Mouse (Mus musculus) liver, embryonic 15.5 days (tissue): ENCODE results near the gene Hoxa13. TPM values are rescaled to one million over a fixed set of nuclear protein-coding genes. Genes with fewer than 3 reads are reported as not detected.

Source experiments
- ATAC-seq: fragments of 200-750 bp; cut with Nextera tagmentation; 2 replicates; pipeline ENCODE4 v1.8.0; 2017; ENCODE audit warnings: moderate number of reproducible peaks, mild to moderate bottlenecking, moderate library complexity; ENCODE audit not compliant: insufficient read depth
- H3K27ac ChIP-seq: fragments of 300-500 bp; sonication (generic); replicated peaks from 2 replicates; pipeline ENCODE4 v1.5.1; 2015; ENCODE audit warnings: mild to moderate bottlenecking, inconsistent platforms
- H3K27me3 ChIP-seq: fragments of 300-500 bp; sonication (generic); 2 replicates; pipeline ENCODE4 v1.6.1; 2015; ENCODE audit warnings: mild to moderate bottlenecking, inconsistent platforms
- H3K36me3 ChIP-seq: fragments of 300-500 bp; sonication (generic); replicated peaks from 2 replicates; pipeline ENCODE4 v1.6.1; 2015; ENCODE audit warnings: moderate library complexity, mild to moderate bottlenecking, inconsistent platforms
- H3K4me1 ChIP-seq: fragments of 300-500 bp; sonication (generic); replicated peaks from 2 replicates; pipeline ENCODE4 v1.6.1; 2015; ENCODE audit warnings: inconsistent platforms
- H3K4me2 ChIP-seq: fragments of 300-500 bp; sonication (generic); 2 replicates; pipeline ENCODE4 v1.6.1; 2015; ENCODE audit warnings: moderate library complexity, mild to moderate bottlenecking, inconsistent platforms
- H3K4me3 ChIP-seq: fragments of 300-500 bp; sonication (generic); replicated peaks from 2 replicates; pipeline ENCODE4 v1.5.1; 2015; ENCODE audit warnings: mild to moderate bottlenecking, inconsistent platforms
- H3K9ac ChIP-seq: fragments of 300-500 bp; sonication (generic); 2 replicates; pipeline ENCODE4 v1.6.1; 2015; ENCODE audit warnings: moderate library complexity, mild to moderate bottlenecking, inconsistent platforms
- H3K9me3 ChIP-seq: fragments of 300-500 bp; sonication (generic); replicated peaks from 2 replicates; pipeline ENCODE4 v1.6.1; 2016; ENCODE audit warnings: inconsistent platforms
- WGBS: fragments of 180-500 bp; shearing (Covaris S2); methylation state at CpG from one replicate; pipeline ENCODE4 v1.1.7; 2015; ENCODE audit warnings: mixed read lengths; ENCODE audit not compliant: insufficient replicate concordance; 5-methylcytosine and 5-hydroxymethylcytosine counted together
- polyA plus RNA-seq: library from polyadenylated mRNA; unstranded; fragments of >200 nt; fragmentation: Nextera tagmentation; extraction: Ambion mirVana; gene quantifications from 2 replicates; pipeline ENCODE4 v1.2.1, GENCODE M21; 2015

Gene Hoxa13
- polyA plus RNA-seq, result not detected in 2 replicates

DNA sequence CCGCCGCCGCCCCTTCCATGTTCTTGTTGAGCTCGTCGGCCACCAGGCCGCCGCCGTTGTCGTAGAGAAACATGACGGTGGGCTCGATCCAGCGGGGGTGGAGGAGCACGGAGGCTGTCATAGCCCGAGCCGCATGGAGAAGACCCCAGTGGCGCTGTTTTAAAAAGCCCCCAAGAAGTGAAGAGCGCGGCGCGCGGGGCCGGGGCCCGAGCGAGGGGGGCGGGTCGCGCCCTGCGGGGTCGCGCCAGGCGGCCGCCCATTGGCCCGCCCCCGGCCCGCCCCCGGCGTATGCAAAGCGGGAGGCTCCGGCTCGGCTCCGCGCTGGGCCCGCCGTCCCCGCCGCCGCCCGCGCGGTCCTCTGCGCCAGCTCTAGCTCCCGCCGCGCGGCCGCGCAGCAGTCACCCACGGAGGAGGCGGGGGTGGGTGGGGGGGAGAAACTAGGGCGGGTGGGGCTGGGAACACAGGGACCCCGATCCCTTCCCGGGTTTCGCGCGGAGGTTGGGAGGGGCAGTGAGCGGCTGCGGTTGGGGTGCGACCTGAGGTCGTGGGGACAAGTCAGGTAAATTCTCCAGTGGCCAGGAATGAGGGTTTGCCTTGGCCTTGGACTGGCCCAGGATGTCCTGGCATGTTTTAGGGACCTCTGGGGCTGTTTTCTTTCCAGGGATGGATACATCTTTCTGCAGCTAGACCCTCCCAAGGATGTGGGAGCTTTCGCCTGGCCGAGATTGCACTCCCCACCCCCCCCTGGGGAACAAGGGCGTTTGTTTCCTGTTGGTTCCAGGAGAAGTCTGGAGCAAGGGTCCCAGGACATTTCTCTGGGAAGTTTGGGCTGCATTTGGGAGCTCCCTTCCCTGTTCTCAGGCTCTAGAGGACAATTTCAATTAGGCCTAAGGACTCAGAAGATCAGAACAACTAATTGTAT lies at the start of gene Hoxa13:
TSS of gene Hoxa13 (minus strand) at position 227 of the 922 bp plus-strand sequence.
- whole genome bisulfite sequencing, result under 1% methylated on average over 59 of the region's 72 CpGs
- Histone ChIP-seq H3K27me3 (peaks cover 98% of the 10 kb centered on the region), H3K4me3 (peak within 1 kb of the TSS; percentile 45), H3K4me1 (peaks cover 5% of the 10 kb centered on the region; the same call in 1 of the 2 replicates), H3K36me3 (no peaks in the 10 kb centered on the region), H3K9ac (no peak within 1 kb of the TSS), H3K4me2 (peak within 1 kb of the TSS; percentile 62), H3K27ac (no peak within 1 kb of the TSS), H3K9me3 (no peaks in the 10 kb centered on the region)
- ATAC-seq, result no peak

DNA sequence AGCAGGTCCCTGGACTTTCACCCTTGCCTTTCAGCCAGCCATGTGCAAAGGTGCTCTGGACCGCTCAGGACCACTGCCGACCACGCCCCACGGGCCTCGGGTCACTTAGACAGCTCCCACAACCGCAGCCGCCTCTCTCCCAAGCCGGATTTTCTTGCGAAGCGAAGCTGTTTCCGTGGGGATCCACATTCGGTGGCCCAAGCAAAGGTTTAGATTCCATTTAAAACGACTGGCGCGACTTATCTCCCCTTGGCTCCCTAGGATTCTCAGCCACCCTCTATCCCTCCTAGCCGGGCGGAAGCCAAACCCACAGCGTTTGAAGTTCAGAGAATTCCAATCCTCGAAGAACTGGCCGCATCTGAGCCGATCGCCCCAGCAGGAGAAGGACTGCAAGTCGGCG lies 49.7 kb upstream of the Hoxa13 start:
- Histone ChIP-seq H3K4me3 (no peak overlapping the region), H3K4me2 (no peak overlapping the region), H3K9ac (no peak overlapping the region), H3K27me3 (peaks cover 100% of the 10 kb centered on the region), H3K4me1 (no peaks in the 10 kb centered on the region), H3K27ac (no peak overlapping the region), H3K9me3 (no peaks in the 10 kb centered on the region), H3K36me3 (no peaks in the 10 kb centered on the region)
- 2% methylated on average over 24 of the region's 24 CpGs for WGBS
- ATAC-seq, result no peak

DNA sequence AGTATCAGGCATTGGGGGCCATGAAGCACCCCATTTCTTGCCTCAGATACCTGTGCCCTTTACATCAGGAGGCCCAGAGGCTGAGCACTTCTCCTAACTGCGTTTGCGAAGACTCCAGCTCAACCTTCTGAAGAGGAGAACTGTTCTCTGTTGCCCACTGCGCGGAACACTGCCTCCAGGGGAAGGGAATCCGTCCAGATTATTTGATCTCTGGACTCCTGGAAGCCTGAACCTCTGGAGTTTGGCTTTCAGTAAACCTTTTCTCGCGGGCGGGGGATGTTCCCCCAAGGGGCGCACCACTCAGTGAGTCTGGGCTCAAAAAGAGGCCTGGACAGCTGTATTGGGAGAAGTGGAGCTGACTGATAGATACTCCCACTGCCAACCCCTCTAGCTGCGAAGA lies 49.1 kb upstream of the Hoxa13 start:
- H3K27ac ChIP-seq, result no peak overlapping the region
- H3K4me1 ChIP-seq, result no peaks in the 10 kb centered on the region
- H3K9ac ChIP-seq, result no peak overlapping the region
- peaks cover 98% of the 10 kb centered on the region for H3K27me3 ChIP-seq
- no peaks in the 10 kb centered on the region for H3K9me3 ChIP-seq
- no peak overlapping the region for H3K4me2 ChIP-seq
- ATAC-seq, result no peak
- H3K36me3 ChIP-seq, result no peaks in the 10 kb centered on the region
- no peak overlapping the region for H3K4me3 ChIP-seq
- WGBS, result 40% methylated on average over 10 of the region's 10 CpGs

- Histone ChIP-seq H3K4me2 (peak overlapping the region; percentile 39), H3K9ac (no peak overlapping the region), H3K27ac (no peak overlapping the region), H3K9me3 (no peaks in the 10 kb centered on the region), H3K36me3 (no peaks in the 10 kb centered on the region), H3K4me3 (peak overlapping the region; percentile 9; the same call in 1 of the 2 replicates), H3K4me1 (no peaks in the 10 kb centered on the region), H3K27me3 (peaks cover 73% of the 10 kb centered on the region)
- 1% methylated on average over 30 of the region's 30 CpGs for WGBS
- no peak for ATAC-seq
Observed at GRCm38 (mm10) chr6:52305877-52306389, 45.3 kb upstream of the Hoxa13 start.

DNA sequence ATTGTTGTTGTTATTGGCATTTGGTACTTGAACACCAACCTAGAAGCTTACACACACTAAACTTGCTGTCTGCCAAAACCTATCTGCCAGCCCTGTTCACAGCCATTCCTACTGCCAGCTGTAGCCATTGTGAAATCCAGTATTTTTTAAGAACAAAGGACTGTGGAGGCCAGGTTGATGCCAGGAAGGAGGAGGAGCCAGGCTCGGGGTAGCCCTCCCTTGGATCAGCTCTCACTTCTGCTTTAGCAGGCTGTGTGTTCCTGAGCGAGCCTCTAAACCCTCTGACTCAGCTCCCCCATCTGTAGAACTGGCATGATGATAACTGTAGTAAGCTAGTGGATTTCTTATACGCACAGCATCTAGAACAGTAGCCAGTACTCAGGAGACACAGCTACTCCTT lies 42.7 kb upstream of the Hoxa13 start:
- H3K27ac ChIP-seq, result no peak overlapping the region
- no peaks in the 10 kb centered on the region for H3K36me3 ChIP-seq
- H3K9ac ChIP-seq, result no peak overlapping the region

GRCm38 (mm10) chr6:52300806-52301205 lies 40.1 kb upstream of the Hoxa13 start:
- Histone ChIP-seq H3K36me3 (no peaks in the 10 kb centered on the region), H3K9me3 (no peaks in the 10 kb centered on the region), H3K9ac (no peak overlapping the region), H3K4me3 (no peak overlapping the region), H3K4me1 (no peaks in the 10 kb centered on the region), H3K27me3 (peaks cover 37% of the 10 kb centered on the region), H3K27ac (no peak overlapping the region), H3K4me2 (no peak overlapping the region)
- 57% methylated on average over 4 of the region's 4 CpGs for WGBS
- no peak for ATAC-seq

More for the DNA sequence above, 42.7 kb upstream of the Hoxa13 start:
- H3K4me2 ChIP-seq, result no peak overlapping the region
- H3K9me3 ChIP-seq, result no peaks in the 10 kb centered on the region
- no peak for ATAC-seq
- no peaks in the 10 kb centered on the region for H3K4me1 ChIP-seq
- WGBS, result 22% methylated on average over 3 of the region's 3 CpGs
- H3K4me3 ChIP-seq, result no peak overlapping the region
- H3K27me3 ChIP-seq, result peaks cover 56% of the 10 kb centered on the region

- Histone ChIP-seq H3K9ac (no peak overlapping the region), H3K27ac (no peak overlapping the region), H3K4me1 (no peaks in the 10 kb centered on the region), H3K9me3 (no peaks in the 10 kb centered on the region), H3K4me2 (no peak overlapping the region), H3K4me3 (no peak overlapping the region), H3K36me3 (no peaks in the 10 kb centered on the region), H3K27me3 (peaks cover 34% of the 10 kb centered on the region)
- WGBS, result 48% methylated on average over 4 of the region's 4 CpGs
- ATAC-seq, result no peak
Observed at GRCm38 (mm10) chr6:52298511-52298910, 37.8 kb upstream of the Hoxa13 start.

DNA sequence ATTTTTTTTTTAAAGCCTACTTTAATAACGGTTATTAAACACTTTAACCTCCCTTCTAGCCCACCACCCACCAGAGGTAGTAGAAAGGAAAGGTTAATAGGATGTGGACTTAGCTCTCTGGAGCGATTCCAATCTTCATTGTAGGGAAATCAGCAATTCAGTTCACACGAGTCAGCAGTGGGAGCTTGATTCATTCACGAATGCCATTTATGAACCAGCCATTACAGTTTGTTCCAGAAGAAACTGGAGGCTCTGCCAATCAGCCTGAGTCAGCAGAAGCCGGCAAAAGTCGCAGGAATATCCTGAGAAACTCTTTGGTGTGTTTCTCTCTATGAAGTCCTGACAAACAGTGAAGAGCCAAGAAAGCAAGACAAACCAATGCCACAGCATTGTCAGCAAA lies 33.9 kb upstream of the Hoxa13 start:
- no peak overlapping the region for H3K9ac ChIP-seq
- no peak for ATAC-seq
- 49% methylated on average over 6 of the region's 6 CpGs for WGBS

DNA sequence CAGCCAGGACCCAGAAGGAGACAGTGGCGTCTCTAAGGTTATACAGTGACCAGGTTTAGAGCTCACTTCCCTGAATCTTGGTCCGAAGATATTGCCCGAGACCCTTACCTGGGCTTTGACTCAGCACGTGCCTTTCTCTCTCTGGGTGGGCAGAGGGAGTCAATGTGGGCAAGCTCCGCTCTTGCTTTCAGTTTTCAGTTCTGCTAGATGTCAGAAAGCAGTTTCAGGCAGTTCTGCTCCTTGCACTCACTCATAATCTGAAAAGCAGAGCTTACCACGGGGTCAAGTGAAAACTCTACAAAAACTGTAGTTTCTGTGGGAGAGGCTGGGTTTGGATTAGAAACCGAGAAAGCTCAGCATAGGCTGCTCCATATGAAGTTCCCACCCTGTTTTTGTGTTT lies 31.6 kb upstream of the Hoxa13 start:
- WGBS, result 50% methylated on average over 7 of the region's 7 CpGs
- Histone ChIP-seq H3K9me3 (no peaks in the 10 kb centered on the region), H3K9ac (no peak overlapping the region), H3K27ac (no peak overlapping the region), H3K4me1 (no peaks in the 10 kb centered on the region), H3K27me3 (peaks cover 70% of the 10 kb centered on the region), H3K4me3 (no peak overlapping the region), H3K36me3 (no peaks in the 10 kb centered on the region), H3K4me2 (no peak overlapping the region)
- no peak for ATAC-seq

More for the DNA sequence above, 33.9 kb upstream of the Hoxa13 start:
- no peak overlapping the region for H3K27ac ChIP-seq
- no peaks in the 10 kb centered on the region for H3K4me1 ChIP-seq
- no peak overlapping the region for H3K4me2 ChIP-seq
- no peaks in the 10 kb centered on the region for H3K36me3 ChIP-seq
- H3K27me3 ChIP-seq, result peaks cover 56% of the 10 kb centered on the region
- no peaks in the 10 kb centered on the region for H3K9me3 ChIP-seq
- no peak overlapping the region for H3K4me3 ChIP-seq

GRCm38 (mm10) chr6:52291021-52291860 lies 30.6 kb upstream of the Hoxa13 start:
- ATAC-seq, result no peak
- no peak overlapping the region for H3K27ac ChIP-seq
- H3K4me2 ChIP-seq, result peak overlapping the region; percentile 24
- WGBS, result 5% methylated on average over 45 of the region's 45 CpGs
- no peaks in the 10 kb centered on the region for H3K4me1 ChIP-seq
- no peaks in the 10 kb centered on the region for H3K36me3 ChIP-seq
- H3K27me3 ChIP-seq, result peaks cover 70% of the 10 kb centered on the region
- H3K4me3 ChIP-seq, result no peak overlapping the region
- H3K9me3 ChIP-seq, result no peaks in the 10 kb centered on the region
- H3K9ac ChIP-seq, result no peak overlapping the region

DNA sequence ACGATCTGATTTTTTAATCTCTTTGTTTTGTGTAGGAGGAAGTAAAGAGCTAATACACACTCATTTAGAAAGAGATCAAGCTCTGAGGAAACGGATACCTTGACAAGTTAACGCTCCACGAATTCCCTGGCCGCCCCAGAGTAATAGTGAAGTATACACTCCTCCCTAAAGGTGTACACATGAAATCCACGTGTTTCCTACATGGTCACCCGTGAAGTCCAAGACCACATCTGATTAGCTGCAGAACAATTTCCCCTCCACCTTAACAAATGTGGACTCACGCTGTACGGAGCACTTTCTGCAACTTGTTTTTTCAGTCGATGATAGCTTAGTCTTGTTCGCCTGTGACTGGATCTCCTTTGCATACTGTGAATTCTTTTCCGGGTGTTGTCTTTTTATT lies 29.5 kb upstream of the Hoxa13 start:
- Histone ChIP-seq H3K4me3 (no peak overlapping the region), H3K36me3 (no peaks in the 10 kb centered on the region), H3K4me1 (no peaks in the 10 kb centered on the region), H3K27ac (no peak overlapping the region), H3K9ac (no peak overlapping the region), H3K27me3 (peaks cover 70% of the 10 kb centered on the region), H3K4me2 (no peak overlapping the region), H3K9me3 (no peaks in the 10 kb centered on the region)
- ATAC-seq, result no peak
- WGBS, result 13% methylated on average over 12 of the region's 12 CpGs
